Mouse (Mus musculus) embryonic fibroblast, embryonic 13.5 days (primary cell): Measurements from ENCODE around the gene Ino80.

Experiments used
- CTCF ChIP-seq: IDR thresholded peaks from 2 replicates; pipeline ENCODE4 v1.5.1; 2011; ENCODE audit warnings: mild to moderate bottlenecking, control low read depth, low read length, moderate library complexity, borderline replicate concordance; ENCODE audit not compliant: insufficient read depth
- POLR2A ChIP-seq: IDR thresholded peaks from 2 replicates; pipeline ENCODE4 v1.6.1; 2011; ENCODE audit warnings: low read depth, mild to moderate bottlenecking, control low read depth, low read length, moderate library complexity

DNA sequence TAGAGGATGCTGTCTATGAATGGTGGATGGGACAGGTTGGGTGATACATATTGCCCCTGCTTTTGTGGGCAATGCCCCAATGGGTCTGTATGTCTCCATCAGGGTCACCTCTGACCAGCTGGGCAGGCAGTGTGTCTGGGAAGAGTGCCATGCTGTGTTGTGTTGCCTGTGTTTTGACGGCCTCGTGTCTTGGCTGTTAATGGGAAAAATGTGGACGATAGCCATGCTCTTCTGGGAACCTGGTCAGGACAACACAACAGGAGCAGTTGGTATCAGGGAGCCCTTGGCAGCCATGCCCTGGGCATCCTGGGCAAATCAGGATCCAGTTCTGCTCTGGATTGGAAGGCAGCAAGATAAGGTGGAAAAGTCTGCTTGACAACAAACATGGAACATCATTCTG, 122.4 kb downstream of the Ino80 start:
- TF ChIP-seq CTCF (no peak), POLR2A (peak; percentile 65)
